Mouse (Mus musculus): ENCODE data around the gene Hoxb8. TPM values are rescaled to one million over a fixed set of nuclear protein-coding genes. Genes with fewer than 3 reads are reported as not detected.

Hoxb8 gene
- total and polyA plus RNA-seq, 2 experiments, result 0.04 TPM; not detected in 1

DNA sequence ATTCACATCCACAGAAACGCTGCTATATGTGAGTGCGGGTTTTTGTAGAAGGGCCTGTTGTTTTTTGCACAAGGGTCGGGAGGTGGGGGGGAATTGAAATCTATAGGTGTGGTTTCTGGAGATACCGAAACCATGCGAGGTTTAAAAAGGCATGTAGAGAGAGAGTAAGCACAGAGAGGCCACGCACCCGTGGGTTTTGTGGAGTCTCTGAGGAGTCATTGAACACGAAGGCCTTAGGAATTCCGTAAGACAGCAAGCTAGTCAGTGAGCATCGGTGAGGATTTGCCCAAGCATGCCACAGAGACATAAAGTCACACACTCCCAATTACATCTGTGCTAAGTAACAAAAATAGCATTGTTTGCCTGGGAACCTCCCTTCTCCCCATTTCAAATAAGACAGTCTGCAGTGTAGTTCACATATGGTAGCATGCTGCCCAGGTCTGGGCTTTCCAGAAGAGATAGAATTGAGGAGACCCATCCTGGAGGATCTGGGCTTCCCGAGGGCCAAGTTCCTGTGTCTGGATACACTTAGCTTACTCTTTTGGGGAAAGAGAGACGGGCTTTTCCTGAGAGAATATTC is 29.1 kb upstream of the Hoxb8 start:
- no peak overlapping the region for H3K9ac ChIP-seq (ENCODE audit: low read depth, low read length)
- WGBS, result 8% methylated on average over 12 of the region's 12 CpGs

GRCm38 (mm10) chr11:96254221-96254620 is 27.5 kb upstream of the Hoxb8 start:
- WGBS, result 5% methylated on average over 11 of the region's 11 CpGs
- no peak overlapping the region for H3K4me3 ChIP-seq (ENCODE audit: insufficient read depth, low read depth, low read length)
- H3K27ac ChIP-seq (replicated peaks; ENCODE audit: insufficient read depth, low read depth, low read length), result no peak overlapping the region
- no peak for DNase-seq (ENCODE audit: extremely low read depth, low read depth, low spot score)
- no peak overlapping the region for H3K9ac ChIP-seq (ENCODE audit: low read depth, low read length)
- no peaks in the 10 kb centered on the region for H3K4me1 ChIP-seq (ENCODE audit: control insufficient read depth, insufficient read depth, low read length)
- H3K36me3 ChIP-seq (ENCODE audit: control insufficient read depth, insufficient read depth, low read length), result no peaks in the 10 kb centered on the region
- TF ChIP-seq POLR2A (IDR thresholded peaks at IDR 0.05; ENCODE audit: extremely low read depth, insufficient read depth, low read length) (no peak), CTCF (IDR thresholded peaks at IDR 0.05; ENCODE audit: low read depth, low read length) (no peak)
- H3K27me3 ChIP-seq (ENCODE audit: control insufficient read depth, insufficient read depth, low read length), result peaks cover 15% of the 10 kb centered on the region; the same call in 1 of the 2 replicates
- no peaks in the 10 kb centered on the region for H3K79me2 ChIP-seq (ENCODE audit: control insufficient read depth, insufficient read depth, low read length)

More for the DNA sequence above, 29.1 kb upstream of the Hoxb8 start:
- Histone ChIP-seq H3K27me3 (ENCODE audit: control insufficient read depth, insufficient read depth, low read length) (peaks cover 13% of the 10 kb centered on the region; the same call in 1 of the 2 replicates), H3K4me1 (ENCODE audit: control insufficient read depth, insufficient read depth, low read length) (no peaks in the 10 kb centered on the region), H3K79me2 (ENCODE audit: control insufficient read depth, insufficient read depth, low read length) (no peaks in the 10 kb centered on the region), H3K36me3 (ENCODE audit: control insufficient read depth, insufficient read depth, low read length) (no peaks in the 10 kb centered on the region), H3K4me3 (ENCODE audit: insufficient read depth, low read depth, low read length) (no peak overlapping the region), H3K27ac (replicated peaks; ENCODE audit: insufficient read depth, low read depth, low read length) (no peak overlapping the region)
- DNase-seq (ENCODE audit: extremely low read depth, low read depth, low spot score), result no peak
- TF ChIP-seq POLR2A (IDR thresholded peaks at IDR 0.05; ENCODE audit: extremely low read depth, insufficient read depth, low read length) (no peak), CTCF (IDR thresholded peaks at IDR 0.05; ENCODE audit: low read depth, low read length) (no peak)

- TF ChIP-seq CTCF (IDR thresholded peaks at IDR 0.05; ENCODE audit: low read depth, low read length) (no peak), POLR2A (IDR thresholded peaks at IDR 0.05; ENCODE audit: extremely low read depth, insufficient read depth, low read length) (no peak)
- 6% methylated on average over 39 of the region's 39 CpGs for WGBS
- no peak for DNase-seq (ENCODE audit: extremely low read depth, low read depth, low spot score)
- Histone ChIP-seq H3K79me2 (ENCODE audit: control insufficient read depth, insufficient read depth, low read length) (no peaks in the 10 kb centered on the region), H3K9ac (ENCODE audit: low read depth, low read length) (no peak overlapping the region), H3K27me3 (ENCODE audit: control insufficient read depth, insufficient read depth, low read length) (peaks cover 11% of the 10 kb centered on the region; the same call in 1 of the 2 replicates), H3K4me3 (ENCODE audit: insufficient read depth, low read depth, low read length) (no peak overlapping the region), H3K4me1 (ENCODE audit: control insufficient read depth, insufficient read depth, low read length) (no peaks in the 10 kb centered on the region), H3K27ac (replicated peaks; ENCODE audit: insufficient read depth, low read depth, low read length) (no peak overlapping the region), H3K36me3 (ENCODE audit: control insufficient read depth, insufficient read depth, low read length) (no peaks in the 10 kb centered on the region)
These were observed 26.4 kb upstream of the Hoxb8 start for GRCm38 (mm10) chr11:96255111-96255995.

DNA sequence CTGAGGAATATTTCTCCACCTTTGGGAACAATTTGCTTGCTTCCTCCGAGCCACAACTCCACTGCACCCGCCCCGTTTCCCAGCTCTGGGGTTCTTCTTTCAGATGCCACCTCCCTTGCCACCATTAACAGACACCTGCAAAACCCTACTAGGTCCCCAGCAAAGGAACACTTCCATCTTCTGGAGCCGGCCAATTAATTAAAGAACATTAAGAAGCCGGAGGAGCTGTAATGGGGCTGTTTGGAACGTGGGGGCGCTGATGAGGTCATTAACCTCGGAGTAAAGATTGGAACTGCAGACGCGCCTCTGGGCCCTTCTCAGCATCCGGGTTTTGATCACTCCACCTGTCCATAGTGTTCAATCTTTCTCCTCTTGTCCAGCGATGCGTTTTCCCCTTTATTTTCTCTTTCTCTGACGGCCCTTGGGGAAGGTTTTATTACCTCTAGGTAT is 25.7 kb upstream of the Hoxb8 start:
- no peak for DNase-seq (ENCODE audit: extremely low read depth, low read depth, low spot score)
- Histone ChIP-seq H3K27me3 (ENCODE audit: control insufficient read depth, insufficient read depth, low read length) (peaks cover 10% of the 10 kb centered on the region; the same call in 1 of the 2 replicates), H3K27ac (replicated peaks; ENCODE audit: insufficient read depth, low read depth, low read length) (no peak overlapping the region), H3K4me3 (ENCODE audit: insufficient read depth, low read depth, low read length) (no peak overlapping the region), H3K79me2 (ENCODE audit: control insufficient read depth, insufficient read depth, low read length) (no peaks in the 10 kb centered on the region), H3K9ac (ENCODE audit: low read depth, low read length) (no peak overlapping the region), H3K36me3 (ENCODE audit: control insufficient read depth, insufficient read depth, low read length) (no peaks in the 10 kb centered on the region), H3K4me1 (ENCODE audit: control insufficient read depth, insufficient read depth, low read length) (no peaks in the 10 kb centered on the region)
- 4% methylated on average over 14 of the region's 14 CpGs for WGBS
- TF ChIP-seq CTCF (IDR thresholded peaks at IDR 0.05; ENCODE audit: low read depth, low read length), result no peak
- TF ChIP-seq POLR2A (IDR thresholded peaks at IDR 0.05; ENCODE audit: extremely low read depth, insufficient read depth, low read length), result no peak

DNA sequence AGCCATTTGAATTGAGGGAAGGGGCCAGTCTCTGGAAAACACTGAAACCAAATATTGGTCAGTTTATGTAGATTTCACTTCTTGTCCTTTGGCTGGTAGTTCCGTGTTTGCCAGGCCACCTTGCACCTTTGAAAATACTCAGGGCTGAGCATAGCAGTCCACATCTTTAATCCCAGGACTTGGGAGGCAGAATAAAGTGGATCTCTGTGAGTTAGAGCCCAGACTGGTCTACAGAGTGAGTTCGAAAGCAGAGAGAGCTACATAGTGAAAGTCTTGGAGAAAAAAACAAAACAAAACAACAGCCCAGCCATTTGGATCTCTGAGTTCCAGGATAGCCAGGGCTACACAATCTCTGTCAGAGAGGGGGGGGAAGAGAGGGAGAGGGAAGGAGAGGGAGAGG is 24.6 kb upstream of the Hoxb8 start:
- Histone ChIP-seq H3K79me2 (ENCODE audit: control insufficient read depth, insufficient read depth, low read length) (no peaks in the 10 kb centered on the region), H3K4me1 (ENCODE audit: control insufficient read depth, insufficient read depth, low read length) (no peaks in the 10 kb centered on the region), H3K4me3 (ENCODE audit: insufficient read depth, low read depth, low read length) (no peak overlapping the region), H3K27me3 (ENCODE audit: control insufficient read depth, insufficient read depth, low read length) (peaks cover 2% of the 10 kb centered on the region; the same call in 1 of the 2 replicates), H3K9ac (ENCODE audit: low read depth, low read length) (no peak overlapping the region), H3K27ac (replicated peaks; ENCODE audit: insufficient read depth, low read depth, low read length) (no peak overlapping the region), H3K36me3 (ENCODE audit: control insufficient read depth, insufficient read depth, low read length) (no peaks in the 10 kb centered on the region)
- DNase-seq (ENCODE audit: extremely low read depth, low read depth, low spot score), result no peak
- TF ChIP-seq POLR2A (IDR thresholded peaks at IDR 0.05; ENCODE audit: extremely low read depth, insufficient read depth, low read length), result no peak
- no peak for TF ChIP-seq CTCF (IDR thresholded peaks at IDR 0.05; ENCODE audit: low read depth, low read length)
- WGBS, result 29% methylated on average over 2 of the region's 2 CpGs

Measured in liver, adult 2 months (tissue).